Mouse (Mus musculus): Measurements from ENCODE around the gene Krtdap.
"Not testable (repeated sequence)": the region's sequence is repeated elsewhere in the genome, so short reads cannot be mapped to it uniquely, and the experiment has no call there.

Krtdap gene

GRCm38 (mm10) chr7:30787377-30788022, at the start of gene Krtdap:
Gene Krtdap, plus strand, starts transcription at chr7:30787896.
- DNase-seq (ENCODE audit: extremely low spot score) = no peak

GRCm38 (mm10) chr7:30742570-30742969, 45.1 kb upstream of the Krtdap start:
- DNase-seq (ENCODE audit: extremely low spot score) = not testable (repeated sequence)

DNA sequence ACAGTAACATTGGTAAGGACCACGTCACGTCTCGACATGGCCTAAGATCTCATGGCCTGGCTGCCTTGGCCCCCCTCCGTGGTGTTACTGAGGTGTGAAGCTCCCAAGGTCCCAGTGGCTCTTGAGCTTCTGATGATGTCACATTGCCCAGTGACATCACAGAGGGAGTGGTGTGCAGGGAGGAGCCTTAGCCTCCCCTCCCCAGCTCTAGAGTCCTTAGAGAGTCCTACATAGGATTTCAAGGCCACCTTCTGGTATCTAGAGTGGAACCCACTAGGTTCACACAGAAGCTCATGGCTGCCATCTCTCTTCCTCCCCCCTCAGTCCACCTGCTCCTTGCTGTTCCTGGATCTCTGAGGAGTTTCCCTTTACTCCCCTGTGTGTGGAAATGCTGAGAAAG, 44.1 kb upstream of the Krtdap start, which contains the start of gene Gapdhs:
Gene Gapdhs, minus strand, starts transcription at position 65 of the 400 bp plus-strand sequence.
- not testable (repeated sequence) for DNase-seq (ENCODE audit: extremely low spot score)

DNA sequence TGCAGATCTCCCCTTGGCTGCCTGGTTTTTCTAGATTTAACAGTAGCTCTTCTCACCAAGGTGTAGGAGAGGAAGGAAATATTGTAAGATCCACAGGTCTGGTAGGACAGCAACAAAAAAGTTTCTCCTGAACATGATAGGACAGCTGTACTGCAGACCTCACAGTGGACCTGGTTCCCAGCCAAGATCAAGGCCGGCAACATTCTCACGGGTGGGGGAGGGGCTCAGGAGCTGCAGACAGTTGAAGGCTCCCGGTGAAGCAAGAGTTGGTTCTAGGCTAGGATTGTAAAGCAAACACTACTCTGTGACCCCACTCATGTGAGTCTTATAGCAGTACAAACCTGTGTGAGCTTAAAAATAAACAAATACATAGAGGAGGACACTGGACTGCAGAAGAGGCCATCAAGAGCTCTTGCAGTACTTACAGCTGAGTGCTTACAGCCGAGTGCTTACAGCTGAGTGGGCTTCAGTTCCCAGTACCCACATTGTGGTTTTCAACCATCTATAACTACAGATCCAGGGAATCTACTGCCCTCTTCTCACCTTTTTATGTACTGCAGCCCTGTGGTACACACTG, 43.6 kb upstream of the Krtdap start:
- DNase-seq (ENCODE audit: extremely low spot score) = no peak

DNA sequence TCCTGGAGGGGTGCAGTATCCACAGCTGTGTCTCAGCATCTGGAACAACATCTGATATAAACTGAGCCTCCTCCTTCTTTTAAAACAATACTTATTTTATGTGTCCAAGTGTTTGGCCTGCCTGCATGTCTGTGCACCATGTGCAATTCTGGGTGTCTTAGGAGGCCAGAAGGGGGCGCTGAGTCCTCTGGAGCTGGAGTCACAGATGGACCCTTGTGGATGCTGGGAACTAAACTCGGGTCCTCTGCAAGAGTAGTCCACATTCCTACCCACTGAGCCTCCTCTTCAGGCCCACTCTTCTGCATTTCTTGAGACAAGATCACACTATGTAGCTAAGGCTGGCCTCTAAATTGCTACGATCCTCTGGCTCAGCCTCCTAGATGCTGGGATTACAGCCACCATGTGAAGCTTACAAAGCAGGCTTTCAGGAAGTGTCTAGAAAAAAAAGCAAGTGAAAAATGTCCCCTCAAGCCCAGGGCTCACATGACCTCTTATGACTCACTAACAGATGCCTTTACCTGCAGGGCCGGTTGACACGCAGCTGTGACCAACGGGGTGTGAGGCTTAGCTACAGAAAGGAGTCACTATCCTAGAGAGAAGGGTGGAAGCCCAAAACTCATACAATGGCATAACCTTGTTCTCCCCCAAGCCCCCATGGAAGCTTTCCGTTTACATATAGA, 40.0 kb upstream of the Krtdap start:
- DNase-seq (ENCODE audit: extremely low spot score) = no peak

GRCm38 (mm10) chr7:30749824-30750606, 37.7 kb upstream of the Krtdap start:
- no peak for DNase-seq (ENCODE audit: extremely low spot score)

- DNase-seq (ENCODE audit: extremely low spot score) = no peak
Observed at GRCm38 (mm10) chr7:30751086-30751669, 36.5 kb upstream of the Krtdap start, which contains the start of gene Sbsn. Gene Sbsn, plus strand, starts transcription at chr7:30751471.

DNA sequence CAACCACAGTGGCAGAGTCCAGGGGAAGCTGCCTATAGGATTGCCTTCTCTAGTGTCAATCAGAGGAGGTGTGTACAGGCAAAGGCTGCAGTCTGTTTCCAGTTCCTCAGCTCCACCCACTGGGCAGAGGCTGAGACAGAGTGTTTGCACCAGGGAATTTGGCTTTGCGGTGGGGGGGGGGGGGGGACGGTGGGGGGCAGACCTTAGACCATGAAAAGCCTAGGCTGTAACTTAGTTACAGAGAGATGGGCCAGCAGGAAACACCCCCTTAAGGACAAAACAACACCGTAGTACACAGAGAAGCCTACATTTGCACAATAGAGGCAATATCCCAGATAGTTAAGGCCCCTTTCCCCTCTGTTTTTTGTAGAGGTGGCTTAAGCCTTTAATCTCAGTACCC, 30.7 kb upstream of the Krtdap start:
- DNase-seq (ENCODE audit: extremely low spot score) = no peak

DNA sequence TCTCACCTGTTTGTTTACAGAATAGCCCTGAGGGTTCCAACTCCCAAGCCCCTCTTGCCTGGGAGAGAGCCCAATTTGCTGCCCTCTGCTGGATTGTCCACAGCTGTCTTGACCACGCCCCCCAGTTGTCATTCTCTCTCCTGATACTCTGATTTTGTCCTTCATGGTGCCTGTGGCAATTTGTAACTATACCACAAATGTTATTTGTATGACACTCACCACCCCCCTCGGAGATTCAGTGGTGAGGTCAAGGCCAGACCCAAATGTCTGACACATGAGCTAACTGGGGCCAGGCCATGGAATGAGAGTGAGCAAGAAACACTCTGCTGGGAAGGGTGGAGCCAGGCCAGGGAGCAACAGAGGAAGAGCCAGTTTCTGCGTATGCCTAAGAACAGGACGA, 28.8 kb upstream of the Krtdap start:
- DNase-seq (ENCODE audit: extremely low spot score) = peak; percentile 49

DNA sequence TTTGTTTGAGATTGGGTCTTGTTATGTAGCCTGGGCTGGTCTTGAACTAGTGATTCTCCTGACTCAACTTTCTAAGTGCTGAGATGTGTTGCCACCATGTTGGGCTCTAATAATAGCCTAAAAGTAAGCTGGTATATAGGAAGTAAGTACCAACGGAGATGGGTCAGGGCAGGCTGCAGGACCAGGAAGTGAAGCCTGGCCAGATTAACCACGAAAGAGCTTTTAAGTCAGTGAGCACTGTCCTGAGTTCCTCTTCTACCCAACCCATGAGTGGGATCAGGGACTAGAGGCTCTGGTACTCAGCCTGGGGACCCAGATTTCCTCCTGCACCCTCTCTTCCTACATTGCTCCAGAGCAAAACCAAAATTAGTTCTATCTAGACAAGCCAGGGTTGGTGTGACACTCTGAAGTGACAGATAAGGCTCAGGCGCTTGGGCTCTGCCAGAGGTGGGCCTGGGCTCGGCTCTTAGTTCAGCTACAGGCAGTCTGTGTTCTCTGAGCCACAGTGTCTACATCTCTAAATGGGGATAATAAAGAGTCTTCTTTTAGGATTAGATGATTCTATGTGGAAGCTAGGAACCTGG, 25.8 kb upstream of the Krtdap start:
- DNase-seq (ENCODE audit: extremely low spot score) = no peak

DNA sequence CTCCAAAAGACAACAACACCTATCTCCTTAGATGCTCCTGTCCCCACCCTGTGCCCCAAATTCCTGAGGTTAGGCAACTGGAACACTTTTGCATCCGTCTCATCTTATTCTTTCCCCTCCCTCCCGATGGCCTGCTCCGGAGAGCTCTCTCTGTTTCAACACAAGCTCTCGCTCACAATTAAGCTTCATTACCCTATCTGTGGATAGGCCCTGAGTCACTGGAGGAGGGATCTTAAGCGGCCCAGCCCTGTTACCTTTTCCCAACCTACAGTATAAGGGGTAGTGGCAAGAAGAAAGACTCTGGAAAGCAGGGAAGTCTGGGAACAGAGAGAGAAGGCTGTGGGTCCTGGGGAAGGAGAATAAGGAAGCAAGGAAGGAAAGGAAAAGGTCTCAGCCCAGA, 24.2 kb upstream of the Krtdap start, which contains the start of gene Dmkn:
Gene Dmkn, plus strand, starts transcription at position 301 of the 400 bp plus-strand sequence.
- DNase-seq (ENCODE audit: extremely low spot score) = no peak

GRCm38 (mm10) chr7:30765173-30765572, 22.5 kb upstream of the Krtdap start:
- DNase-seq (ENCODE audit: extremely low spot score) = no peak

DNA sequence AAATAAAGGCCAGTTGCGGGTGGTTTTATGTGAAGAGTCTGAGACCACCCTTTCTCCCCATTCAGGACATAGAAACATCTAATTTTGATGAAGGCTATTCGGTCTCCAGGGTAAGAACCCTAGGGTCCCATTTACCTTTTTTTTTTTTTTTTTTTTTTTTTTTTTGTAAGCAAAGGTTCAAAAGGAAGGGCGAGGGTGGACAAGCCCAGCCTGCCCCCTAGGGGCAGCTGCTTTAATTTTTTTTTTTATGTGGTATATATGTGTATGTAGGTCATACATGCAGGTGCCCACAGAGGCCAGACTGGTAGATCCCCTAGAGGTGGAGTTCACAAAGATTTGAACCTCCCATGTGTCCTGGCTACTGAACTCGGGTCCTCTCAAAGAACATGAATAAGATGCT, 21.3 kb upstream of the Krtdap start:
- DNase-seq (ENCODE audit: extremely low spot score) = no peak

- DNase-seq (ENCODE audit: extremely low spot score) = no peak
Observed at GRCm38 (mm10) chr7:30769236-30769635, 18.5 kb upstream of the Krtdap start.

GRCm38 (mm10) chr7:30776104-30776503, 11.6 kb upstream of the Krtdap start:
- DNase-seq (ENCODE audit: extremely low spot score) = no peak

GRCm38 (mm10) chr7:30777081-30777579, 10.6 kb upstream of the Krtdap start:
- DNase-seq (ENCODE audit: extremely low spot score) = no peak

DNA sequence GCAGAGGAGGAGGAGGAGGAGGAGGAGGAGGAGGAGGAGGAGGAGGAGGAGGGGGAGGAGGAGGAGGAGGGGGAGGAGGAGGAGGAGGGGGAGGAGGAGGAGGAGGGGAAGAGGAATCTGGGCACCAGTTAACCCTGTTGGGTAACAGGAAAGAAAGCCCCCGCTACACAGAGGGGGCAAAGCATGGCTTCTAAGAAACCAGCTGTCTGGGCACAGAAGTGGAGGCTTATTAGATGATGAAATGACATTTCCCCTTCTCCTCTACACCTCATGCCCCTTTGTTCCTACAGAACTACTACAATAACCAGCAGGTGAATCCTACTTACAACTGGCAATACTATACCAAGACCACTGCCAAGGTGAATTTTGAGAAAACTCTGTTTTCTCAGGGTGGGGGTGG, 9.8 kb upstream of the Krtdap start:
- no peak for DNase-seq (ENCODE audit: extremely low spot score)

GRCm38 (mm10) chr7:30781792-30782191, 5.9 kb upstream of the Krtdap start:
- DNase-seq (ENCODE audit: extremely low spot score) = no peak

DNA sequence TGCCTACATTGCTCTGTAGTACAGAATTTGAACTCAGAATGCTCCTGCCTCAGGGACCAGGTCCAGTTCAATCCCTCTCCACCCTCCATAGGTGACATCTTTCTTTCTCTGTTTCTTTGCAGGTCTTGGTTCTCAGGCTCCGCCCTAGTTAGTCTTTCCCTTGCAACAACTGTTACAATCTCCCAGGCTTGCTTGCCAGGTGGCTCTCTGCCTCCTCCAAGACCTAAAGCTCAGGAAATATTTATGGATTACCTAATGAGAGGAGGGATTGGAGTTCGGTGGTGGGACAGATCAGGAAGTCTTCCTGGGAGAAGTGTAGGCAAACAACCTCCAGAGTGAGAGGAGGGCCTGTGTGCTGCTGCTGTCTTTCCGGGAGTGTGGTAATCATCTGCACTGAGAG, 5.0 kb upstream of the Krtdap start:
- DNase-seq (ENCODE audit: extremely low spot score) = no peak

DNA sequence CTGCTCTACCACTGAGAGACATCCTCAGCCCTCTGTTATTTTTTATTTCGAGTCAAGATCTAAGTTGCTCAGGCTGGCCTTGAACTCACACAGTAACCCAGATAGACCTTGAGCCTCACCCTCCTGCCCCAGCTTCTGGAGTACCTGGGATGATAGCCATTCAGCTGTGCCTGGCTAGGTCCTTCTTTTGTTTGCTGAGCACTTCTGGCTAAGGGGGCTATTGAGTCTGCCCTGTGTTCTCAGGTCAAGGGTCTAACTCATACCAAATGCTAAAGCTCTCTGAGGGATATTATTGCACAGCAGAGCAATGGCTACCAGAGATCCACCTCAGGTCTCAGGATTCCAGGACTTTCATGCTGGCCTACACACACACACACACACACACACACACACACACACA, 2.5 kb upstream of the Krtdap start:
- DNase-seq (ENCODE audit: extremely low spot score) = no peak
